Mouse (Mus musculus): Measurements from ENCODE around the gene Aco1. TPM values are rescaled to one million over a fixed set of nuclear protein-coding genes. Genes with fewer than 3 reads are reported as not detected.

The Aco1 gene
- total and polyA plus RNA-seq, 2 experiments from 2014 or later: 33.2 to 57.5 TPM

GRCm38 (mm10) chr4:40234256-40234655 lies 91.4 kb downstream of the Aco1 start:
- no peak for ATAC-seq (ENCODE audit: low FRiP score)
- Histone ChIP-seq H3K36me3 (ENCODE audit: insufficient read depth, low read length) (no peaks in the 10 kb centered on the region), H3K4me1 (ENCODE audit: insufficient read depth, low read length) (no peaks in the 10 kb centered on the region), H3K27ac (ENCODE audit: low read depth, low read length) (no peak overlapping the region), H3K4me2 (ENCODE audit: low read depth, low read length, poor library complexity, severe bottlenecking) (no peak overlapping the region), H3K9ac (replicated peaks; ENCODE audit: low read length, poor library complexity, severe bottlenecking) (no peak overlapping the region), H3K9me3 (ENCODE audit: low read length) (no peaks in the 10 kb centered on the region), H3K27me3 (ENCODE audit: insufficient read depth, low read length) (no peaks in the 10 kb centered on the region), H3K4me3 (ENCODE audit: low read depth, low read length) (no peak overlapping the region)
- TF ChIP-seq CTCF (IDR thresholded peaks at IDR 0.05): no peak
- whole genome bisulfite sequencing: 74% methylated on average over 6 of the region's 6 CpGs
- DNase-seq (ENCODE audit: low spot score): no peak

GRCm38 (mm10) chr4:40236829-40237228 lies 93.9 kb downstream of the Aco1 start:
- Histone ChIP-seq H3K4me2 (ENCODE audit: low read depth, low read length, poor library complexity, severe bottlenecking) (no peak overlapping the region), H3K27me3 (ENCODE audit: insufficient read depth, low read length) (no peaks in the 10 kb centered on the region), H3K27ac (ENCODE audit: low read depth, low read length) (no peak overlapping the region), H3K9ac (replicated peaks; ENCODE audit: low read length, poor library complexity, severe bottlenecking) (no peak overlapping the region), H3K36me3 (ENCODE audit: insufficient read depth, low read length) (no peaks in the 10 kb centered on the region), H3K4me3 (ENCODE audit: low read depth, low read length) (no peak overlapping the region), H3K9me3 (ENCODE audit: low read length) (no peaks in the 10 kb centered on the region), H3K4me1 (ENCODE audit: insufficient read depth, low read length) (no peaks in the 10 kb centered on the region)
- DNase-seq (ENCODE audit: low spot score) (no peak), ATAC-seq (ENCODE audit: low FRiP score) (no peak)
- TF ChIP-seq CTCF (IDR thresholded peaks at IDR 0.05): no peak
- 87% methylated on average over 4 of the region's 4 CpGs for WGBS

- Histone ChIP-seq H3K27me3 (ENCODE audit: insufficient read depth, low read length) (no peaks in the 10 kb centered on the region), H3K27ac (ENCODE audit: low read depth, low read length) (no peak overlapping the region), H3K9me3 (ENCODE audit: low read length) (no peaks in the 10 kb centered on the region), H3K36me3 (ENCODE audit: insufficient read depth, low read length) (no peaks in the 10 kb centered on the region), H3K4me3 (ENCODE audit: low read depth, low read length) (peak overlapping the region; percentile 39), H3K4me2 (ENCODE audit: low read depth, low read length, poor library complexity, severe bottlenecking) (peak overlapping the region; percentile 67), H3K4me1 (ENCODE audit: insufficient read depth, low read length) (no peaks in the 10 kb centered on the region), H3K9ac (replicated peaks; ENCODE audit: low read length, poor library complexity, severe bottlenecking) (no peak overlapping the region)
- 3% methylated on average over 17 of the region's 17 CpGs for WGBS
- ATAC-seq (ENCODE audit: low FRiP score) (no peak), DNase-seq (ENCODE audit: low spot score) (no peak)
- TF ChIP-seq CTCF (IDR thresholded peaks at IDR 0.05): no peak
Measured at GRCm38 (mm10) chr4:40238483-40239408, 95.9 kb downstream of the Aco1 start.

- no peaks in the 10 kb centered on the region for H3K27me3 ChIP-seq (ENCODE audit: insufficient read depth, low read length)
- H3K27ac ChIP-seq (ENCODE audit: low read depth, low read length): no peak within 1 kb of the TSS
- H3K4me3 ChIP-seq (ENCODE audit: low read depth, low read length): peak within 1 kb of the TSS; percentile 39
- 4% methylated on average over 32 of the region's 35 CpGs for WGBS
- no peaks in the 10 kb centered on the region for H3K4me1 ChIP-seq (ENCODE audit: insufficient read depth, low read length)
- H3K9me3 ChIP-seq (ENCODE audit: low read length): no peaks in the 10 kb centered on the region
- H3K4me2 ChIP-seq (ENCODE audit: low read depth, low read length, poor library complexity, severe bottlenecking): peak within 1 kb of the TSS; percentile 67
- 0 out of 2 replicates have a peak within 1 kb of the TSS, but pooled peaks have one; percentile 15 for H3K9ac ChIP-seq (replicated peaks; ENCODE audit: low read length, poor library complexity, severe bottlenecking)
- DNase-seq (ENCODE audit: low spot score) (peak; percentile 33), ATAC-seq (ENCODE audit: low FRiP score) (peak; percentile 49; the same call in 1 of the 2 replicates)
- TF ChIP-seq CTCF (IDR thresholded peaks at IDR 0.05): no peak
- no peaks in the 10 kb centered on the region for H3K36me3 ChIP-seq (ENCODE audit: insufficient read depth, low read length)
Measured at GRCm38 (mm10) chr4:40239409-40240271, 96.8 kb downstream of the Aco1 start, which contains the start of gene Ddx58. Gene Ddx58, minus strand, starts transcription at chr4:40239828.

- 52% methylated on average over 5 of the region's 5 CpGs for WGBS
- H3K4me3 ChIP-seq (ENCODE audit: low read depth, low read length): peak overlapping the region; percentile 39; the same call in 1 of the 2 replicates
Measured at GRCm38 (mm10) chr4:40240272-40240744, 97.4 kb downstream of the Aco1 start.

More at GRCm38 (mm10) chr4:40240272-40240744, 97.4 kb downstream of the Aco1 start:
- no peaks in the 10 kb centered on the region for H3K4me1 ChIP-seq (ENCODE audit: insufficient read depth, low read length)
- TF ChIP-seq CTCF (IDR thresholded peaks at IDR 0.05): no peak
- peak overlapping the region; percentile 67 for H3K4me2 ChIP-seq (ENCODE audit: low read depth, low read length, poor library complexity, severe bottlenecking)
- ATAC-seq (ENCODE audit: low FRiP score): peak; percentile 27; the same call in 1 of the 2 replicates
- DNase-seq (ENCODE audit: low spot score): no peak
- no peaks in the 10 kb centered on the region for H3K36me3 ChIP-seq (ENCODE audit: insufficient read depth, low read length)
- no peak overlapping the region for H3K27ac ChIP-seq (ENCODE audit: low read depth, low read length)
- H3K9me3 ChIP-seq (ENCODE audit: low read length): no peaks in the 10 kb centered on the region
- H3K9ac ChIP-seq (replicated peaks; ENCODE audit: low read length, poor library complexity, severe bottlenecking): no peak overlapping the region
- no peaks in the 10 kb centered on the region for H3K27me3 ChIP-seq (ENCODE audit: insufficient read depth, low read length)

All from midbrain, postnatal 0 days (tissue).